Mouse (Mus musculus) MN1 (cell line): ENCODE measurements around the gene Erf.

Experiments
- DNase-seq: peaks from one replicate; pipeline ENCODE4 v3.0.0-alpha.2; 2016; ENCODE audit warnings: low spot score

The Erf gene

DNA sequence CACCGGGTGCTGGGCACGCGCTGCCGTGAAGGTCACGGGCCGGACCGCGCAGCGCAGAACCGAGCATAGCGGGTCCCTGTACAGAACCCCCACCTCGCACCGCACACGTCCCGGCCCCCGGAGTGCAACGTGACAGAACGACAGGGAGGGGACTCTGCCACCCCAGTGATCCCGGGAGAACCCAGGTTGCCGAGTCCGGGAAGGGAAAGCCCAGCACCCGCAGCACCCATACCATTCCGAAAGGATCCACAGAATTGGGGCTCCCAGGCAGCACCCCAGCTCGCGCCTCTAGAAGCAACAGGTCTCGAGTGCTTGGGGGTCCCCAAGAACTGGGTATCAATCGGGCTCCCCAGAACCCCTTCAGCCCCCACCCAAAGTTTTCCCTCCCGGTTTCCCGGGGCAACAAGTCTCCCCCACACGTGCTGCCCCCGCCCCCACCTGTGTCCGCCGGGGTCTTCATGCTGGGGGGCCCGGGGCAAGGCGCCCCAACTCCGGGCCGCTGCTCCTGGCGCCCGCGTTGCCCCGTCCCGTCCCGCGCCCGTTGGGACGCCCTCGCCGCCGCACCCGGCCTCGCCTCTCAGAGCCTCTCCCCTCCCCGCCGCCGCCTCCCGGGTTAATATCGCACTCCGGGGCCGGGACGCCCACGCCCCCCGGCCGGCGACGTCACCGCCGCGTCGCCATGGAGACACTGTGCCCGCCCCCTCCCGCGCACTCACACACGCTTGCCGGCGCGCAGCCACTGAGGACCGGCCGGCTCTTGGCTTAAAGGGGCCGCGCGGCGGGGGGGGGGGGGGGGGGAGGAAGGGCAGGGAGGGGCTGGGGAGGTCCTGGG lies at the start of gene Erf:
Gene Erf (minus strand): TSS at position 621 of the 832 bp plus-strand sequence.
- DNase-seq = peak; percentile 94

DNA sequence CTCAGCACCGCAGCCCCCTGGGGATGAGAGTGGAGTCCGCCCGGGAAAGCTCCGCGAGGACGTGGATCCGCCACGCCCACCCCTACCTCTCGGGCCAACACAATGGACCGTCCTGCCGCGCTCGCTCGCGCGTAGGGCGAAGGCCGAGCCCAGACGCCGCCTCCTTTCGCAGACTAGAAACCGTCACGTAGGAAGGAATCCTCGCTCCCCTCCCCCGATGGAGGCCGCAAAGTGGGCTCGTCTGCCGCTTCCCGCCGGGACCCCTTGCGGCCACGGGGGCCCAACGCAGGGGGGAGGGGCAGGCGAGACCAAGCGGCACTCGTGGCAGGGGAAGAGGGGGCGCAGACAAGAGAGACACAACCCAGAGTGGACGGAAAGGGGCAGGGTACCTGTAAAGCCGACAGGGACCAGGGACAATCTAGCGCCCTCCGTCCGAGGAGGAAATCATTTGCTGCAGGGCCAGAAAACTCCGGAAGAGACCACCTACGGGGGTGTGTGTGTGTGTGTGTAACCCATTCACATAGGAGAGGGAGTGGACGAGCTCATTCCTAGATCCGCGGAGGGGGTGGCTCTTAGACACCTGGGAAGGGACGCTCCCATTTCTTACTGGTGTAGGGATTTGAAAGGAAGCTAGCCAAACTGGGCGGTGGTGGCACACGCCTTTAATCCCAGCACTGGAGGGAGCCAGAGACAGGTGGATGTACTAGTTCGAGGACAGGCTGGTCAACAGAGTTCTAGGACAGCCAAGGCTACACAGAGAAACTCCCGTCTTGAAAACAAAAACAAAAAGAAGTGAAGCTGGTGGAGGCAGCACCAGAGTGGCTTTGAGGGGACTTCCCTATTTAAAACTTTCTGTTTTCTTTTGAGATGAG lies 47.1 kb upstream of the Erf start, which contains the start of gene Pafah1b3:
Gene Pafah1b3 (minus strand): TSS at position 533 of the 872 bp plus-strand sequence.
- peak; percentile 96 for DNase-seq

DNA sequence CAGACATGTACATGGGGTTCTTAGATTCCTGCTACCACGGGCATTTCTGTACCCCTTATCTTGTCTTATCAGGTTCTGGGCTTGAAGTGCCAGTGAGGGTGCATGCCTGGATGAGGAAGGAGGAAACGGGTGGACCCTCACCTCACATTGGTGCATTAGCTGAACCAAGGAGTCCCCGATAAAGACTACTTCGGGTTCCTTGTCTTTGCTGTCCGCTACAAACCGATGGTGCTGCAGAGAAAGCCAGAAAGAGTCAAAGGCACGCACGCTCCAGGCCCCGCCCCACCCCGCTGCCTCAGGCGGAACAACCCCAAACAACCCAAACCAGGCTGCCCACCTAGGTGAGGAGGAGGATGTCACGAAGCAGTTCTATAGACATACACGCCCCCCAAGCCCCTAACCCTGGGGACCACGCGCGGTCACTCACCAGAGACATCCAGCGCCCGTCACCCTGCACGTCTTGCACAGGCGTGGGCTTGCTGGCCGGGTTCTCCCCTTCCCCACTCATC lies 46.4 kb upstream of the Erf start:
- DNase-seq = peak; percentile 37

DNA sequence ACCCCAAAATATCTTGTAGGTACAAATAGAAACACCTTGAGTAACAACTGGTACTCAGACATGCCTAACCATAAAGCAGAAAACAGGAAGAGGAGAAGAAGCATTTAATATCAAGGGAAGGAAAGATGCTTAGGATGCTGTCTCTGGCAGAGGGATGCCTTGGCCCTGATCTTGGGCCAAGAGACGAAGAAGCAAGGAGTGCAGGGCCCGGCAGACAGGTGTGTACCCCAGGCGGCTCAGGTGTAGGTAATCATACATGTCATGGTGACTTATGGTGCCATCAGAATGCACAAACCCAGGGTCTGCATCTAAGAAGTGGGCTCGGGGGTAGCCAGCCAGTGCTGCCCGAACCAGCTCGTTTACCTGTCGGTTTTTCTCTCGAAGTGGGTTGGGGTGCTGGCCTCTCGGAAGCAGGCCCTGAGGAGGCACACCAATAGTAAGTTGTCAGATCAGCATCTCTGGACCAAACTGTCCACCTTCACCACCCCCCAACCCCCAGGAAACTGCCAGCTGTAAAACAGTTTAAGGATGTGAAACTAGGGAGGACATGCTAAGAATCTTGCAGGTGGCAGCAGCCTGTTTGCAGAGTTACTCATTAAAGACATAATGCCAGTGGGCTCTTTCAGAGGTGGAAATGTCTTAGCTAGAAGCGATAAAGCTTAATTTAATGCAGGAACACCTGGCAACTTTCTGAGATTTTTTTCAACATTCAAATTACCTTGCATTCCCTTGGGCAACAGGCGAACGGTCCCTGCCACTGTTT lies 44.6 kb upstream of the Erf start:
- no peak for DNase-seq

DNA sequence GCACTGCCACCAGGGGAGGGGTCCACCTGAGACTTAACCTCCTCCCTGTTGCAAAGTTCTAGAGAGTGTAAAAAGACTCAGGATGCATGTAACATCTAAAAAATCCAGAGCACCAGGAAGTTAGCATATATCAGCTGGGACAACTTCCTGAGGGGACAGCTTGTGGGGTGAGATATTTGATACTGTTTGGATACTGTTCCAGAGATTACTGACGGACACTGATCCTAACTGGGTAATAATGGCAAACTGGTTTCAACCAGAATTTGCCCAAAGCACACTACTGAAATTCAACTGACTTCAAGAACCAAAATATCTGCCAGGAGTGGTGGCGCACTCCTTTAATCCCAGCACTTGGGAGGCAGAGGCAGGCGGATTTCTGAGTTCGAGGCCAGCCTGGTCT lies 43.9 kb upstream of the Erf start:
- DNase-seq = no peak

DNA sequence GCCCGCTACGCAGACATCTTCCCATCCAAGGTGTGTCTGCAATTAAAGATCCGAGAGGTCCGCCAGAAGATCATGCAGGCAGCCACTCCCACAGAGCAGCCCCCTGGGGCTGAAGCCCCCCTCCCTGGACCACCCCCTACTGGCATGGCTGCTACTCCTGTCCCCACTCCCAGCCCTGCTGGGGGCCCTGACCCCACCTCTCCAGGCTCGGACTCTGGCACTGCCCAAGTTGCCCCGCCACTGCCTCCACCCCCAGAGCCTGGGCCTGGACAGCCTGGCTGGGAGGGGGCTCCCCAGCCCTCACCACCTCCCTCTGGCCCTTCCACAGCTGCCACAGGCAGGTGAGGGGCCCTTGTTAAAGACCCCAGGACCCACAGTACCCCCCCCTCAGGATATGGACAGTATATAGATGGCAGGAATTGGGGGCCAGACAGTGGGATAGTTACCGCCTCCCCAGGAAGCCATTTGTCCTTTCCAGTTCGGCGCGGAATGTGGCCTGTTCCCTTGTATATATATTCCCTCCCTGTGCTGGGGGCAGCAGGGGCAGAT lies 42.7 kb upstream of the Erf start:
- no peak for DNase-seq

DNA sequence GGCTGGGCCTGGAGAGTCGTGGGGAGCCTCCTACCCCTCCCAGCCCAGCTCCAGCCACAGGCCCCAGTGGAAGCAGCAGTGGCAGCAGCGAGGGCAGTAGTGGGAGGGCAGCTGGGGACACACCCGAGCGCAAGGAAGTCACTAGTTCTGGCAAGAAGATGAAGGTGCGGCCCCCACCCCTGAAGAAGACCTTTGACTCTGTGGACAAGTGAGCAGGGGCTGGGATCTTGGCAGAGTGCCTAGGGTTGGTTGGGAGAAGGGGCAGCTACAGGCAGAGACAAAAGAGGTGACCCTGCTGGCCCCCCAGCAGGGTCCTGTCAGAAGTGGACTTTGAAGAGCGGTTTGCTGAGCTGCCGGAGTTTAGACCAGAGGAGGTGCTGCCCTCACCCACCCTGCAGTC lies 41.5 kb upstream of the Erf start:
- DNase-seq = no peak

DNA sequence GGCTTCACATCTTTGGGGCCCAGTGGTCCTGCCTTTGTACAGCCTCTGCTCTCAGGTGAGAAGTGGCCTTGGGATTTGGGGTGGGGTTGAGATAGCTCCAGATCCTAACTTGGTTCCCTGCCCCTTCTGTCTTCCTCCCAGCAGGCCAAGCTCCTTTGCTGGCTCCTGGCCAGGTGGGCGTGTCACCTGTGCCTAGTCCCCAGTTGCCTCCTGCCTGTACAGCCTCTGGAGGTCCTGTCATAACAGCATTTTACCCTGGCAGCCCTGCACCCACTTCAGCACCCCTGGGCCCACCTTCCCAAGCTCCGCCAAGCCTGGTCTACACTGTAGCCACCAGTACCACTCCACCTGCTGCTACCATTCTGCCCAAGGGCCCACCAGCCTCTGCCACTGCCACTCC lies 40.4 kb upstream of the Erf start:
- peak; percentile 57 for DNase-seq

DNA sequence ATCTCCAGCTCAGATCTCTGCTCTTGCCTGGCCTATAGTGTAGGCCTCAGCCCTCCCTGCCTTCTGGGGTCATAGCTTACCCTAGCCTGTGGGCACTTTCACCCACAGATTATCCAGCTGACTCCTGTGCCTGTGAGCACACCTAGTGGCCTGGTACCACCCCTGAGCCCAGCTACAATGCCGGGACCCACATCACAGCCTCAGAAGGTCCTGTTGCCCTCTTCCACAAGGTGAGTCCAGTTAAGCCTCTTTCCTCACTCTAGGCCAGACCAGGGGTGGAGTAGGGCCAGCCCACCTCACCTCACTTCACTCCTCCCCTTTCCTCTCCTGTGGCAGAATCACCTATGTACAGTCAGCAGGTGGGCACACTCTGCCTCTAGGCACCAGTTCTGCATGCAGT lies 39.9 kb upstream of the Erf start:
- no peak for DNase-seq

DNA sequence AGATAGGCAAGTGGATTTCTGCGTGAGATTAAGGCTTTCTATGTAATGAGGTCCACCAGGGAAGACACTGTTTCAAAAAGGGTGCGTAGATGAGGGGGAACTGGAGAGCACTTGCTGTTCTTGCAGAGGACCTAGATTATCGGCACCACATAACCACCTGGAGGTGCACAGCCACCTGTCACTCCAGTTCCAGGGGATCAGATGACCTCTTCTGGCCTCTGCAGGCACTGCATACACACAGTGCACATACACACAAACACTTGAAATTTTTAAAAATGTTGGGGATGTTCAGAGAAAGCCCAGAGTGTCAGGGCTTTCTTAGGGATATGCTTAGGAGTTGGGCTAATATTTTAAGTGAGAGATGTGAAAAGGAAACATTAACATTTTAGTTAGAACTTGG lies 39.4 kb upstream of the Erf start:
- DNase-seq = no peak

DNA sequence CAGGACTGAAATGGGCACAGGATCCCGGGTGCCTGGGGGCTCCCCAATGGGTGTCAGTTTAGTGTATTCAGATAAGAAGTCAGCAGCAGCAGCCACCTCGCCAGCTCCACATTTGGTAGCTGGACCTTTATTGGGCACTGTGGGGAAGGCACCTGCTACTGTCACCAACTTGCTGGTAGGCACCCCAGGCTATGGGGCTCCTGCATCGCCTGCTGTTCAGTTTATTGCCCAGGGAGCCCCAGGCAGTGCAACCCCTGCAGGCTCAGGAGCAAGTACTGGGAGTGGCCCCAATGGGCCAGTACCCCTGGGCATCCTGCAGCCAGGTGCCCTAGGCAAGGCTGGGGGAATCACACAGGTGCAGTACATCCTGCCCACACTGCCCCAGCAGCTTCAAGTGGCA lies 38.2 kb upstream of the Erf start:
- DNase-seq = no peak

DNA sequence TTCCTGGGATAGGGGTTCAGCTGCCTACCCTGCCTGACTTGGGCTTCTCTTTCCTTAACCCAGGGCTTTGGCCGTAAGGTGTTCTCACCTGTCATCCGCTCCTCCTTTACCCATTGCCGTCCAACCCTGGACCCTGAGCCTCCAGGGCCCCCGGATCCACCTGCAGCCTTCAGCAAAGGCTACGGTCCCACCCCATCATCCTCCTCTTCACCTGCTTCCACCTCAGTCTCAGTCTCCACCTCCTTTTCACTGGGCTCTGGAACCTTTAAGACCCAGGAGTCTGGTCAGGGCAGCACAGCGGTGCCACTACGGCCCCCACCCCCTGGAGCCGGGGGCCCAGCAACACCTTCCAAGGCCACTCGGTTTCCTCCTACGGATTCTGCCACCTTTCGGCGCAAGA lies 37.5 kb upstream of the Erf start:
- DNase-seq = no peak

DNA sequence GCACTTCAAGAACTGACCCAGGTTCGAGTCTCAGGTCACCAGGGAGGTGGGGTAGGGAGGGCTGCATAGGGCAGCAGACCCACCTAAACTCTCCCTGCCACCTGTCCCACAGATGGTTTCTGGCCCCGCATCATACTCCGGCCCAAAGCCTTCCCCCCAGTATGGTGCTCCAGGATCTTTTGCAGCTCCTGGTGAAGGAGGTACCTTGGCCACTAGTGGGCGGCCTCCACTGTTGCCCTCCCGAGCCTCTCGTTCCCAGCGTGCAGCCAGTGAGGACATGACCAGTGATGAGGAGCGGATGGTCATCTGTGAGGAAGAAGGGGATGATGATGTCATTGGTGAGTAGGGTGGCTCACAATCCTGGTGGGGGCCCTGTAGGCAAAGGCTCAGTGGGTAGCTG lies 36.4 kb upstream of the Erf start:
- DNase-seq = no peak

DNA sequence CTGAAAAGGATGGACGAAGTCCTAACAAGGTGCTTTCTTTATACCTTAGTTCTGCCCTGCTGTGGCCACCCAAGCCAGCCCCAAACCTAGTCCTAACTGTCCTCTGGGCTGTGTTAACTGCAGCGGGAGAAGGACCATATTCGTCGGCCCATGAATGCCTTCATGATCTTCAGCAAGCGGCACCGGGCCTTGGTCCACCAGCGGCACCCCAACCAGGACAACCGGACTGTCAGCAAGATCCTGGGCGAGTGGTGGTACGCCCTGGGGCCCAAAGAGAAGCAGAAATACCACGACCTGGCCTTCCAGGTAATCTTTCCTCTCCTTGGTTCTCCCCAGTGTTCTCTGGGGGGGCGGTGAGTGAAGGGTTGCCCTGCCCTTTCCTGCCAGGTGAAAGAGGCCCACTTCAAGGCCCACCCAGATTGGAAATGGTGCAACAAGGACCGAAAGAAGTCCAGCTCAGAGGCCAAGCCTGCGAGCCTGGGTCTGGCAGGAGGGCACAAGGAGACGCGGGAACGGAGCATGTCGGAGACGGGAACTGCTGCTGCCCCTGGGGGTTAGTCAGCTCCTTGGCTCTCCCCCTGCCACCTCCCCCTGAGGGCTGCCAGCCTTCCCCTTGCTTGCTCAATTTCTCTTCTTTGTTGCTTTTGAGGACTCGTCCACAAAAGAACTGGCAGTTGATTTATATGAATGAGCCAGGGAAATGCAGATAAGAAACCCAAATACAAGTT lies 35.1 kb upstream of the Erf start:
- DNase-seq = no peak

DNA sequence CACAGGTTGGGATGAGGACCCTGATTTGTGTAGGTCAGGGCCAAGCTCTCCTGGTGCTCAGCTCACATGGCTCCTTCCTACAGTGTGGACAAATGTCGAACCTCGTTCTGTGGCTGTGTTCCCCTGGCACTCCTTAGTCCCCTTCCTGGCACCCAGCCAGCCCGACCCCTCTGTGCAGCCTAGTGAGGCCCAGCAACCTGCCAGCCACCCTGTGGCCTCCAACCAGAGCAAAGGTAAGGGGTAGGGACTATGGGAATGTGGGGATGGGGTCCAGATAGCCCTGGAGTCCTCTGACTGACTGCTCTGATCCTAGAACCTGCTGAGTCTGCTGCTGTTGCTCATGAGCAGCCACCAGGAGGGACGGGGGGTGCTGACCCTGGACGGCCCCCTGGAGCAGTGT lies 34.2 kb upstream of the Erf start:
- DNase-seq = no peak

DNA sequence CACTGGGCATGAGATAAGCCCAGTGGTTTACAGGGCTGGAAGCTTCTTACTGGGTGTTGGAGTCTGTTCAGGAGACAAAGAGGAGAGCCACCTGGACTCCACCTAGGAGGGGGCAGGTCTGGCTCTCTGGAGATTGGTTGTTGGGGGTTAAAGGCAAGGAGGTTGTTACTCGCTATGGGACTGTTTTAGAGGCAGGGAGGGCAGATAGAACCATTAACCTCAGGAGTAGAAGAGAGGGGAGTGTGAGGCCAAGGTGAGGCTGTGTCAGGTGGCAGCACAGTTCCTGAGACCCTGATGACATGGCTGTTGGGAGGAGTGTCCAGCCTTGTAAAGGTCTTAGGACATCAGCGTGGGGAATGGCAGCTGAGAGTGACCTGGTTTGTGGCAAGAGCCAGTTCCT lies 33.6 kb upstream of the Erf start:
- DNase-seq = no peak

DNA sequence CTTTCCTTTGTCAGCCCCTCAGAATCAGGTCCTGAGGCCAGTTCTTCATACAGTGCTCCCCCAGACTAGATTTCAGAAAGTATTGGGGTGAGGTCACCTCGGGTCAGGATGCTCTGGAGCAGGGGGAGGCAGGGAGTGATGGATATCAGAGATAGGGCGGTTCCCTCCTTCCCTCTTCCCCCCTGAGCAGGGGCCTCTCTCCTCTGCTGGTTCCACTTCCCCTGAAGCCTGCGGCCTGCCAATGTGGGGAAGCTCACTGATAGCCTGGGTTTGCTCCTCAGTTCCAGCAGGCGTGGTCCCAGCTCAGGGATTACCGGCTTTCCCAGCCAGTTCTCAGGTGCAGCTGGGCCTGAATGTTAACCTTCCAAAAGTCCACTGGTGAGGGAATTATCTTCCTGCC lies 33.1 kb upstream of the Erf start:
- DNase-seq = peak; percentile 25

DNA sequence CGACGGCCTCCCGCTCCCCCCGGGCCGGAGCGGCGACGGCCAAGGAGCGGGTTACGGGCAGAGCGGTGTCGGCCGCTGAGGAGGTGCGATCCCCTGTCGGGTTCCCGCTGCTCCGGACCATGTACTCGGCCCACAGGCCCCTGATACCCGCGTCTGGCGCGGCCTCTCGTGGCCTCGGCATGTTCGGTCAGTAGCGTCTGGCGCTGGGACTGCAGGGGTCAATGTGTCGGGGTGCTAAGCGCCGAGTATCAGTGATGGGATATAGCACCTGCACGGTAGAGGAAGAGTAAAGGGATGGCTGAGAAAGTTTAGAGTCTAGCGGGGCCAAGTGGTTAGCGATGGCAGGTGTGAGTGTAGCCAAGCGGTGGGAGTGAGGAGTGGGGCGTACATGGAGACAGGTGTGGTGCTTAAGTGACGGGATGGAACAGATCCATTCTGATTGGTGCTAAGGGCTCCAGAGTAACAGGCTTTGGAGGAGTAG lies 32.2 kb upstream of the Erf start:
- DNase-seq = peak; percentile 67

DNA sequence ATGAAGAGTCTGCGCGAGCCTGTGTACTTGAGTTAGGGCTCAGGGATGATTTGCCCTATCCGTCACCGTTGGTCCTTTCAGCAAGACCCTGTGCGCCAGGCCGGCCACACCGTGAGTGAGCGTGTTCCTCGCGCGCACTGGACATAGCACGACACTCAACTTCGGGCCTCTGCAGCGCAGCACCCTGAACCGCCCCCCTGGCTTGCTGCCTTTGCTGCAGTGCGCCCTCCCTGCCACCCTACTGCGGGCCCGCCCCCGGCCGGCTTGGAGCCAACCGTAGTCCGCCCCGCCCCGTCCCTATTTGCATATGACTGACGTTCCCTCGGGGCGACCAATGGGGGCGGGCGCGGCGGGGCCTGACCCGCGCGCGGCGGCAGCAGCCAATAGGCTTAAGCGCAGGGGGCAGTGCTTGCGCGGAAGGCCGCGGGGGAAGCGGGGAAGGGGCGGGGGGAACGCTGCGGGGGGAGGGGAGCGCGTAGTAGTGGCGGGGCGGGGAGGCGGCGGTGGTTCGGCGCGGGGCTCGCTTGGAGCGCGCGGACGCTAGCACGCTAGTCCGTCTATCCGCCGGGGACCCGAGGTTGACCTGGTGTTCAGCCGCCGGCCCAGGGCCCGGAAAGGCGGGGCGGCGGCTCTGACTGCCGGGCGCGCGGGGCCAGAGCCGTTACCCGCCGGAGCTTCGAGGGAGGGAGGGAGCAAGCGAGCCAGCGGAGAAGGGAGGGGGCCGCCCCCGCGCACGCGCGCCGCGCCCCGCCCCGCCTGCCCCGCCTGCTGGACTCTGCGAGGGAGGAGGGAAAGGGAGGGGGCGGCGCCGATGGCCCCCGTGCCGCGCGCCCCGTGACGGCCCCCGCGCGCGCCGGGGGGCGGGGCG lies 31.4 kb upstream of the Erf start:
- DNase-seq = peak; percentile 95

DNA sequence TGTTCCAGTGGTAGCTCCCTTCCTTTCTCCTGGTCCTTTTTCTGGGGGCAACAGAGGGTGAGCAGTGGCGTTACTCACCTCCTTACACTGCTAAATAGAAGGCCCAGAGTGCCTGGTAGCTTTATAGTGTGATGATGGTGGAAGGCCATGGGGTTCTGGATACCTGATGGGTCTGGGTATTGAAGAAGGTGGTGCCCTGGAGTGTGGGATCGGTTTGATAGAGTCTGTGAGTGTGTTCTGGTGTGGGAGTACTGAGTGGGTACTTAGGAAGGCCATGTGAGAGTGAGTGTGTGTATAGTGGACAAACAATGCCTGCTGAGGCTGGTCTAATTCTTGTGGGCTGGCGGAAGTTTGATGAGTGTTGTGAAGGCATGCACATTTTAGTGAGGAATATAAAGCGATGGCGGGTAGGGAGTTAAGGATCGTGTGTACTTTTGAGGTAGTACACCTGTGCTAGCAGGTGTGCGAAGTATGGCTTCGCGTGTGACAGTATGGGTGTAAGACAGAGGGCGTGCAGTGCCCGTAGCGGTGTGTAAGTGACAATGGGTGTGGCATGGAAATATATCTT lies 30.7 kb upstream of the Erf start:
- no peak for DNase-seq
